Mouse (Mus musculus): ENCODE results near the gene Pola2. TPM values are rescaled to one million over a fixed set of nuclear protein-coding genes. Genes with fewer than 3 reads are reported as not detected.

Pola2 gene
- polyA plus RNA-seq (2012; rRNA removed) (60.9 and 66.4 TPM in 2 replicates), polyA plus RNA-seq (2014; fragmentation: Nextera tagmentation; extraction: Ambion mirVana) (63.0 and 68.1 TPM in 2 replicates)

GRCm38 (mm10) chr19:5963883-5964562 is at the start of gene Pola2:
TSS of gene Pola2 (minus strand) at chr19:5964202.
- DNase-seq (ENCODE audit: low read depth in 3 of 3, low spot score in 3 of 3): peak; percentile 71 to 75 (median 74)
- peak within 1 kb of the TSS; percentile 83 for H3K27ac ChIP-seq
- H3K4me3 ChIP-seq (ENCODE audit: insufficient read depth in 1 of 2, low read depth in 2 of 2, low read length in 2 of 2): peak within 1 kb of the TSS; percentile 96 to 97
- WGBS (ENCODE audit: insufficient replicate concordance): 0% methylated on average over 50 of the region's 50 CpGs
- peak; percentile 65 for ATAC-seq (ENCODE audit: insufficient read depth)
- no peaks in the 10 kb centered on the region for H3K9me3 ChIP-seq (ENCODE audit: control insufficient read depth, low read length)
- H3K4me1 ChIP-seq (replicated peaks; ENCODE audit: control insufficient read depth in 2 of 2, insufficient read depth in 2 of 2, low read length in 1 of 2): peaks cover 46 to 49% of the 10 kb centered on the region in 2 experiments
- peak within 1 kb of the TSS; percentile 91 for H3K9ac ChIP-seq (replicated peaks)
- TF ChIP-seq CTCF (IDR thresholded peaks at IDR 0.05; ENCODE audit: low read depth): peak; percentile 37
- TF ChIP-seq EP300 (IDR thresholded peaks at IDR 0.05; ENCODE audit: low read depth): no peak
- H3K4me2 ChIP-seq (ENCODE audit: low read depth): peak within 1 kb of the TSS; percentile 99
- H3K36me3 ChIP-seq (replicated peaks; ENCODE audit: control insufficient read depth, insufficient read depth, low read depth): peaks cover 25% of the 10 kb centered on the region
- H3K27me3 ChIP-seq (ENCODE audit: control insufficient read depth, insufficient read depth, low read length): no peaks in the 10 kb centered on the region

DNA sequence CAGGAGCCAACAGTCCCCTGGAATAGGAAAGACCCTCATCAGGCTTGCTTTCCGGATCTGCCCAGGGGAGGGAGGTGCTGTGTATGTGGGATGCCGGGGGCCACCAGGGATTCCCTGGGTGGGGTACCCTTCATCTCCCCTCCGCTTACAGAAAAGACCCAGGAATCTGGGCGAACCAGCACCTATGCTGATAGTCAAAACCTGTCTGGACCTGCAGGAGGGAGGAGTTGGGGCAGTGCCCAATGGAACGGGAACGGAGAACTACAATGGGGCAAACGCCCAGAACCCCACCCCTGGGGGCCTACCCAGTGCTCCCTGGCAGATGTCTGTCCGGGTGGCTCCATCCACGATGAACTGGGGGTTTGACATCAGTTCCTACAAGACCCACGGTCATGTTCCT is 49.7 kb upstream of the Pola2 start:
- 76% methylated on average over 10 of the region's 10 CpGs for WGBS (ENCODE audit: insufficient replicate concordance)
- Histone ChIP-seq H3K9me3 (ENCODE audit: control insufficient read depth, low read length) (no peaks in the 10 kb centered on the region), H3K27me3 (ENCODE audit: control insufficient read depth, insufficient read depth, low read length) (no peaks in the 10 kb centered on the region), H3K4me1 (replicated peaks; ENCODE audit: control insufficient read depth in 2 of 2, insufficient read depth in 2 of 2, low read length in 1 of 2) (peaks cover 23 to 37% of the 10 kb centered on the region in 2 experiments), H3K4me3 (ENCODE audit: insufficient read depth in 1 of 2, low read depth in 2 of 2, low read length in 2 of 2) (peak overlapping the region; percentile 74 to 89; a peak in 3 of 4 replicates), H3K27ac (no peak overlapping the region), H3K4me2 (ENCODE audit: low read depth) (peak overlapping the region; percentile 90), H3K9ac (replicated peaks) (peak overlapping the region; percentile 89), H3K36me3 (replicated peaks; ENCODE audit: control insufficient read depth, insufficient read depth, low read depth) (peaks cover 27% of the 10 kb centered on the region)
- ATAC-seq (ENCODE audit: insufficient read depth): no peak
- TF ChIP-seq EP300 (IDR thresholded peaks at IDR 0.05; ENCODE audit: low read depth): no peak
- no peak for TF ChIP-seq CTCF (IDR thresholded peaks at IDR 0.05; ENCODE audit: low read depth)
- DNase-seq (ENCODE audit: low read depth in 3 of 3, low spot score in 3 of 3): no peak

DNA sequence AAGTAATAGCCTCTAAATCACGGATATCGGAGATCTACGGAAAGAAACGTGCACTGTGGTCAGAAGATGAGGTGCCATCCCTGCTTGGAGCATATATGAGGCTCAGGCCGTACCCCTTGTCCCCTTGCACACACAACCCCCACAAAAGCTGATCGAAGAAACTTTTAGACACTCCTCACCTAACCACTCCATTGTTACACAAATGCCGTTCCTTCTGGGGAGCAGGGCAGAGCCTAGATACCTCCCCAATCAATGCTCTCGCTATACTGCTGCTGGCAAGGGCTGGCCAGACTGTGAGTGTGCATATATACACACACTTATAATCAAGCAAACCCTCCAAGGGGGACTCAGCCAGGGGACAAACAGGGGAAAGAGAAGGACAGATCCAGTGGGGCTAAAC is 45.1 kb upstream of the Pola2 start:
- Histone ChIP-seq H3K27me3 (ENCODE audit: control insufficient read depth, insufficient read depth, low read length) (no peaks in the 10 kb centered on the region), H3K27ac (no peak overlapping the region), H3K9me3 (ENCODE audit: control insufficient read depth, low read length) (no peaks in the 10 kb centered on the region), H3K36me3 (replicated peaks; ENCODE audit: control insufficient read depth, insufficient read depth, low read depth) (peaks cover 51% of the 10 kb centered on the region), H3K4me1 (replicated peaks; ENCODE audit: control insufficient read depth in 2 of 2, insufficient read depth in 2 of 2, low read length in 1 of 2) (peaks cover 6 to 9% of the 10 kb centered on the region in 2 experiments), H3K9ac (replicated peaks) (no peak overlapping the region), H3K4me3 (ENCODE audit: insufficient read depth in 1 of 2, low read depth in 2 of 2, low read length in 2 of 2) (no peak overlapping the region), H3K4me2 (ENCODE audit: low read depth) (no peak overlapping the region)
- ATAC-seq (ENCODE audit: insufficient read depth): no peak
- DNase-seq (ENCODE audit: low read depth in 3 of 3, low spot score in 3 of 3): no peak
- WGBS (ENCODE audit: insufficient replicate concordance): 85% methylated on average over 8 of the region's 8 CpGs
- no peak for TF ChIP-seq EP300 (IDR thresholded peaks at IDR 0.05; ENCODE audit: low read depth)
- no peak for TF ChIP-seq CTCF (IDR thresholded peaks at IDR 0.05; ENCODE audit: low read depth)

GRCm38 (mm10) chr19:6007013-6007412 is 43.0 kb upstream of the Pola2 start:
- H3K27me3 ChIP-seq (ENCODE audit: control insufficient read depth, insufficient read depth, low read length): no peaks in the 10 kb centered on the region
- H3K27ac ChIP-seq: no peak overlapping the region
- no peak overlapping the region for H3K9ac ChIP-seq (replicated peaks)
- no peak overlapping the region for H3K4me3 ChIP-seq (ENCODE audit: insufficient read depth in 1 of 2, low read depth in 2 of 2, low read length in 2 of 2)
- ATAC-seq (ENCODE audit: insufficient read depth) (no peak), DNase-seq (ENCODE audit: low read depth in 3 of 3, low spot score in 3 of 3) (no peak)
- H3K4me2 ChIP-seq (ENCODE audit: low read depth): no peak overlapping the region
- H3K9me3 ChIP-seq (ENCODE audit: control insufficient read depth, low read length): no peaks in the 10 kb centered on the region
- 88% methylated on average over 13 of the region's 13 CpGs for WGBS (ENCODE audit: insufficient replicate concordance)
- TF ChIP-seq CTCF (IDR thresholded peaks at IDR 0.05; ENCODE audit: low read depth) (no peak), EP300 (IDR thresholded peaks at IDR 0.05; ENCODE audit: low read depth) (no peak)
- H3K36me3 ChIP-seq (replicated peaks; ENCODE audit: control insufficient read depth, insufficient read depth, low read depth): peaks cover 49% of the 10 kb centered on the region
- H3K4me1 ChIP-seq (replicated peaks; ENCODE audit: control insufficient read depth in 2 of 2, insufficient read depth in 2 of 2, low read length in 1 of 2): no peaks in the 10 kb centered on the region

- WGBS (ENCODE audit: insufficient replicate concordance): 81% methylated on average over 11 of the region's 11 CpGs
- Histone ChIP-seq H3K4me1 (replicated peaks; ENCODE audit: control insufficient read depth in 2 of 2, insufficient read depth in 2 of 2, low read length in 1 of 2) (no peaks in the 10 kb centered on the region), H3K9ac (replicated peaks) (no peak overlapping the region), H3K4me2 (ENCODE audit: low read depth) (no peak overlapping the region), H3K9me3 (ENCODE audit: control insufficient read depth, low read length) (no peaks in the 10 kb centered on the region), H3K27me3 (ENCODE audit: control insufficient read depth, insufficient read depth, low read length) (no peaks in the 10 kb centered on the region), H3K4me3 (ENCODE audit: insufficient read depth in 1 of 2, low read depth in 2 of 2, low read length in 2 of 2) (no peak overlapping the region), H3K36me3 (replicated peaks; ENCODE audit: control insufficient read depth, insufficient read depth, low read depth) (peaks cover 49% of the 10 kb centered on the region), H3K27ac (no peak overlapping the region)
- no peak for DNase-seq (ENCODE audit: low read depth in 3 of 3, low spot score in 3 of 3)
- TF ChIP-seq EP300 (IDR thresholded peaks at IDR 0.05; ENCODE audit: low read depth) (no peak), CTCF (IDR thresholded peaks at IDR 0.05; ENCODE audit: low read depth) (no peak)
- ATAC-seq (ENCODE audit: insufficient read depth): no peak
Measured at GRCm38 (mm10) chr19:6005541-6005940, 41.5 kb upstream of the Pola2 start.

All from liver, embryonic 14.5 days (tissue).